Mouse (Mus musculus) midbrain, embryonic 12.5 days (tissue): ENCODE measurements around the gene Mmaa. TPM values are rescaled to one million over a fixed set of nuclear protein-coding genes. Genes with fewer than 3 reads are reported as not detected.

Source experiments
- ATAC-seq: fragments of 200-750 bp; cut with Nextera tagmentation; 2 replicates; pipeline ENCODE4 v1.8.0; 2017; ENCODE audit warnings: low read depth, moderate TSS enrichment, moderate library complexity; ENCODE audit not compliant: low FRiP score
- H3K27ac ChIP-seq: fragments of 300-500 bp; sonication (generic); replicated peaks from 2 replicates; pipeline ENCODE4 v1.5.1; 2016; ENCODE audit warnings: mild to moderate bottlenecking
- H3K27me3 ChIP-seq: fragments of 300-500 bp; sonication (generic); 2 replicates; pipeline ENCODE4 v1.6.1; 2016; ENCODE audit warnings: mild to moderate bottlenecking
- H3K36me3 ChIP-seq: fragments of 300-500 bp; sonication (generic); 2 replicates; pipeline ENCODE4 v1.6.1; 2016
- H3K4me1 ChIP-seq: fragments of 300-500 bp; sonication (generic); 2 replicates; pipeline ENCODE4 v1.6.1; 2016
- H3K4me2 ChIP-seq: fragments of 300-500 bp; sonication (generic); replicated peaks from 2 replicates; pipeline ENCODE4 v1.6.1; 2016; ENCODE audit warnings: mild to moderate bottlenecking, moderate library complexity
- H3K4me3 ChIP-seq: fragments of 300-500 bp; sonication (generic); 2 replicates; pipeline ENCODE4 v1.5.1; 2016; ENCODE audit warnings: mild to moderate bottlenecking
- H3K9ac ChIP-seq: fragments of 300-500 bp; sonication (generic); replicated peaks from 2 replicates; pipeline ENCODE4 v1.6.1; 2016; ENCODE audit warnings: mild to moderate bottlenecking, moderate library complexity
- H3K9me3 ChIP-seq: fragments of 300-500 bp; sonication (generic); 2 replicates; pipeline ENCODE4 v1.6.1; 2016; ENCODE audit warnings: mild to moderate bottlenecking
- WGBS: fragments of 180-500 bp; shearing (Covaris S2); methylation state at CpG from one replicate; pipeline ENCODE4 v1.1.7; 2016; 5-methylcytosine and 5-hydroxymethylcytosine counted together
- polyA plus RNA-seq: library from polyadenylated mRNA; unstranded; fragments of >200 nt; fragmentation: Nextera tagmentation; extraction: Ambion mirVana; gene quantifications from 2 replicates; pipeline ENCODE4 v1.2.1, GENCODE M21; 2016

Mmaa gene
- polyA plus RNA-seq, 1 experiment from 2014 or later, result 15.5 TPM

DNA sequence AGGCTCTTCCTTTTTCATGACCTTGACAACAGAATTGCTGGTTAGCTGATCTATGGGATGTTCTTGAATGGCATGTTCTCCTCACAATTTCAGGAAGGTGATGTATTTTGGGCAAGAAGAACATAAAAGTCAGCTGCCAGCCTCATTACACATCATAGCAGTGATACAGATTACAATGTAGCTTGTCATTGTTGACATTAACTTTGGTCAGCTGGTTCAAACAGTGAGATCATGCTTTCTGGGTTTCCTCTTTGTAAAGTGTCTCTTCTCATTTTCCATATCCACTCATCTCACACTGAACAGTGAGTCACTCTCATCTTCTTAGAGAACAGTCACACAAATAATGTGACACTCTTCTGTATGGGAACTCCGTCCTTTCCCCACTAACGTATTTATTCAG is 51.3 kb downstream of the Mmaa start:
- H3K4me1 ChIP-seq, result no peaks in the 10 kb centered on the region
- no peaks in the 10 kb centered on the region for H3K9me3 ChIP-seq
- no peak overlapping the region for H3K4me3 ChIP-seq
- 86% methylated on average over 2 of the region's 2 CpGs for WGBS
- H3K9ac ChIP-seq, result no peak overlapping the region
- H3K27ac ChIP-seq, result no peak overlapping the region
- H3K36me3 ChIP-seq, result no peaks in the 10 kb centered on the region
- no peaks in the 10 kb centered on the region for H3K27me3 ChIP-seq
- no peak for ATAC-seq
- H3K4me2 ChIP-seq, result no peak overlapping the region

DNA sequence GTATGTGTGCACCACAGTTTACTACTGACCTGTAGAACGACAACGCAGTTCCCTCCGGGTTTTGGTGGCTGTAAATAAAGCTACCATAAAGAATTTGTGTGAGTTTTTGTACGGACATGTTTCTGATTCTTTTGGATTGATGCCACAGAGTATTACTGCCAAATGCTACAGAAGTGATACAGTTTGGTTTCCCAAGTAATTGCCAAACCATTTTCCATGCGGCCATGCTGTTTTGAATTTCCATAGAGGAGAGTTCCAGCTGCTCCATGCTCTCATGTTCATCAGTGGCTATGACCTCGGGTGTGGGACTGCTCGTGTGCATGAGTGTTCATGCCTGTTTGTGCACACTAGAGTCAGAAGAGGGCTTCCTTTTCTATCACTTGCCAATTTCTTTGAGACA is 54.7 kb downstream of the Mmaa start:
- Histone ChIP-seq H3K36me3 (no peaks in the 10 kb centered on the region), H3K9ac (no peak overlapping the region), H3K9me3 (no peaks in the 10 kb centered on the region), H3K4me3 (no peak overlapping the region), H3K27me3 (no peaks in the 10 kb centered on the region), H3K4me1 (no peaks in the 10 kb centered on the region), H3K4me2 (no peak overlapping the region), H3K27ac (no peak overlapping the region)
- 87% methylated on average over 7 of the region's 7 CpGs for WGBS
- ATAC-seq, result no peak

DNA sequence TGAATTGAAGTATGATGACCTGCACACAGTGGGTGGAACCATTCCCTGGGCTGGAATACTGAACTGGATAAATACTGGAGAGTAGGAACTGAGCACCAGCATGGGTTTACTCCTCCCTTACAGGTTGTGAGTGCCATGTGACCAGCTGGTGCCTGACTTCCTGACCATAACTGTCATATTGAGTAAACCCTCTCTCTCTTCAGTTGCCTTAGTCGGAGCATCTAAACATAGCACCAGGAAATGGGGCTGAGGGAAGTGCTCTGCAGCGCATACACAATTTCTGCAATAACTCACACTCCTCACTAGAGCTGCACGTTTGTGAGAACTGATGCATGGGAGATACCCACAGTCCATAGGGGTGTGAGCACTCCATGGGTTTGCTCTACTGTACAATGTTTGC is 55.4 kb downstream of the Mmaa start:
- no peaks in the 10 kb centered on the region for H3K9me3 ChIP-seq
- ATAC-seq, result no peak
- H3K4me1 ChIP-seq, result no peaks in the 10 kb centered on the region
- no peaks in the 10 kb centered on the region for H3K27me3 ChIP-seq
- H3K4me2 ChIP-seq, result no peak overlapping the region
- no peaks in the 10 kb centered on the region for H3K36me3 ChIP-seq
- no peak overlapping the region for H3K27ac ChIP-seq
- 89% methylated on average over 3 of the region's 3 CpGs for WGBS
- H3K9ac ChIP-seq, result no peak overlapping the region
- H3K4me3 ChIP-seq, result no peak overlapping the region

DNA sequence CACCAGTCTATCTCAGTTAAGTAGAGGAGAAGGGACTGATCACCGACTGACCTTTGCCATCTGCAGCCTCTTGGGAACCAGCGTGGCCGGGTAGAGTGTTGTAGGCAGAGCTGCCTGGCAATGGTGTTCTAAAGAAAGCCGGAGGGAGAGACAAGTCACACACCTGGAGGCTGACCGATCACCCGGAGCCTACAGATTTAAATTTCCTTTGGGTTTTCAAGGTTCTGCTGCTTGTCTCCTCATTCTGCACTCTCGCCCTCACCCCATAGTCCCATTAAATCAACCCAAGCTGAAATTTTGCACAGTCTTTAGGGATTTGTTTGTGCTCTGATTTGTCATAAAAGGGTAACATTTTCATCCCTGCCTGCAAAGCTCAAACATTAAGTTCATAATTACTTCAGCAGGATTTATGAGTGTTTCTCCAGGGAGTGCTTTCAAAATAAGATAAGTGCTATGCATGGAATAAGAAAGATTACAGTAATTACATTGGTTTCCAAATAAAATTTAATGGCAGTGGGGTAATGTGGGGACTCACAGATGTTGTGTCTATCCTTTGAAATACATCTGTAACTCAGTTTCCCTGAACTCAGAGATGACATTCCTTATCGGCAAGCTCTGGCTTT is 65.4 kb downstream of the Mmaa start:
- Histone ChIP-seq H3K27ac (no peak overlapping the region), H3K4me3 (no peak overlapping the region), H3K4me1 (no peaks in the 10 kb centered on the region), H3K9me3 (peaks cover 5% of the 10 kb centered on the region; the same call in 1 of the 2 replicates), H3K4me2 (no peak overlapping the region), H3K27me3 (no peaks in the 10 kb centered on the region), H3K36me3 (no peaks in the 10 kb centered on the region), H3K9ac (no peak overlapping the region)
- WGBS, result 91% methylated on average over 8 of the region's 8 CpGs
- ATAC-seq, result no peak

DNA sequence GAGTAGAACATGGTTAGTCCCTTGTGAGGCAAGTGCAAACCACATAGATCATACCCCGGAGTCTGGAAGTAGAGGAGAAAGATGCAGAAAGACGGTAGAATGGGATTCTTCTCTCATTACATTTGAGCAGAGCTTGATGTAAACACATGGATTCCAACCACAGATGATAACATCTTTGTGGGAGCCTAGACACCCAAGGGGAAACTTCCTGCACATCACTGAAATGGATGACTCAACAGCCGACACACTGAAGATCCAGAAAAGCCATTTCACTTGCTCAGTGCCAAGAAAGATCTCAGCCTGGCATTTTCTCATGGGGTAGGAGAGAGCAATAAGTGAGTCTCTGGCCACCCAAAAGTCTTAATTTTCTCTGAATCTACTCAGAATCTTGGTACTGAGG is 66.8 kb downstream of the Mmaa start:
- no peak for ATAC-seq
- Histone ChIP-seq H3K27ac (no peak overlapping the region), H3K36me3 (no peaks in the 10 kb centered on the region), H3K4me2 (no peak overlapping the region), H3K9ac (no peak overlapping the region), H3K4me3 (no peak overlapping the region), H3K27me3 (no peaks in the 10 kb centered on the region), H3K4me1 (no peaks in the 10 kb centered on the region), H3K9me3 (peaks cover 7% of the 10 kb centered on the region; the same call in 1 of the 2 replicates)
- WGBS, result 93% methylated on average over 3 of the region's 3 CpGs

DNA sequence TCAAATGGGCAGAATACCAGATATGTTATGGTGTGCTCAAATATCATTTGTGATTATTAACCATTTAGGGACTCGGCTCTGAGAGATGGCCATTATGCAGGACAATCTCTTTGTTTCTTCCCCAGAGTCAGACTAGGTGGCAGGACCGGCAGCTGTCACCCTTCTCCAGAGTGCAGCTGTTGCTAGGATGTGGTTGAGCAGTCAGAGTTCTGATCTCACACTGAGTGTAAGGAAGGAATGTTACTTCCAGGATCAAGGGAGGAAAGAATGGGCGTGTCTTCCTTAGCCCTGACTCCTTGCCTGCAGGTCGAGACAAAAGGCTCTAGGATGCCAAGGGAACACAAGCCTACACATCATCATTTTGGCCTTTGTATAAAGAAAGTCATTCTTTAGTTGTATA is 67.5 kb downstream of the Mmaa start:
- H3K9me3 ChIP-seq, result peaks cover 7% of the 10 kb centered on the region; the same call in 1 of the 2 replicates
- no peak overlapping the region for H3K4me3 ChIP-seq
- ATAC-seq, result no peak
- 86% methylated on average over 4 of the region's 4 CpGs for WGBS
- no peaks in the 10 kb centered on the region for H3K27me3 ChIP-seq
- H3K27ac ChIP-seq, result no peak overlapping the region
- H3K9ac ChIP-seq, result no peak overlapping the region
- H3K4me1 ChIP-seq, result no peaks in the 10 kb centered on the region
- H3K36me3 ChIP-seq, result no peaks in the 10 kb centered on the region
- H3K4me2 ChIP-seq, result no peak overlapping the region

DNA sequence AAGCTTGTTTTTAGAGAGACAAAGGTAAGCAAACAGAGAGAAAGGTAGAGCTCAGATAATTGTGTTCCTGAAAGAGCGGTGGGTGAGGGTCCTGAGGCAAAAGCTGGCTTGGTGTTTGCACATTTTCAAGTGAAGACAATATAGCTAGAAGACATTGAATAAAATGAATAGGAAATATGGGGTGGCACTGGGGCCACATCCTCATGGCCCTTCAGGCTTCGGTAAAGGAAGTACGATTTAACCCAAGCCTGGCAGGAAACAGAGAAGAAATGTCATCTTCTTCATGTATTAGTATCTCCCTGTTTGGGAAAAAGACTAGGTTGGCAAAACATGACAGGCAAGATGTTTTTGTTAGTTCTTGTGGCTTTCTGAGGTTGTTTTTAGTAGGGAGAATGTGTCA is 68.7 kb downstream of the Mmaa start:
- Histone ChIP-seq H3K9me3 (peaks cover 7% of the 10 kb centered on the region; the same call in 1 of the 2 replicates), H3K36me3 (no peaks in the 10 kb centered on the region), H3K4me3 (no peak overlapping the region), H3K4me2 (no peak overlapping the region), H3K27me3 (no peaks in the 10 kb centered on the region), H3K9ac (no peak overlapping the region), H3K27ac (no peak overlapping the region), H3K4me1 (no peaks in the 10 kb centered on the region)
- no peak for ATAC-seq
- WGBS, result 89% methylated on average over 3 of the region's 3 CpGs

DNA sequence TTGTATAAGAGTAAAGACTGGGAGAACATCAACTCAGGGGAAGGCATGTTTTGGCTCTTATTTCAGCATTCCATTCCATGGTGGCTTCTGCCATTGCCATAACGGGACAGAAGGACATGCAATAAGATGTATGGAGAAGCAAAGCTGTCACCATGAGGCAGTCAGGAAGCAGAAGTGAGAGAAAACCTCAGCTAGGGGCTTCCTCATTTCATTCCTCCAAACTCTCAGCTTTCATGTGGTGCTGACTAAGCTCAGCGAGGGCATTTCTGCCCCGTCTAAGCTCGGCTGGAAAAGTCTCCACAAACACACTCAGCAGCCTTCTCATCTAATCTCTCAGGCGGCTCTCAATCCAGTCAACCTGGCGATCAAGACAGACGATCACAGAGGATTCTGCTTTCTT is 69.2 kb downstream of the Mmaa start:
- H3K4me2 ChIP-seq, result no peak overlapping the region
- 89% methylated on average over 7 of the region's 7 CpGs for WGBS
- no peak for ATAC-seq

DNA sequence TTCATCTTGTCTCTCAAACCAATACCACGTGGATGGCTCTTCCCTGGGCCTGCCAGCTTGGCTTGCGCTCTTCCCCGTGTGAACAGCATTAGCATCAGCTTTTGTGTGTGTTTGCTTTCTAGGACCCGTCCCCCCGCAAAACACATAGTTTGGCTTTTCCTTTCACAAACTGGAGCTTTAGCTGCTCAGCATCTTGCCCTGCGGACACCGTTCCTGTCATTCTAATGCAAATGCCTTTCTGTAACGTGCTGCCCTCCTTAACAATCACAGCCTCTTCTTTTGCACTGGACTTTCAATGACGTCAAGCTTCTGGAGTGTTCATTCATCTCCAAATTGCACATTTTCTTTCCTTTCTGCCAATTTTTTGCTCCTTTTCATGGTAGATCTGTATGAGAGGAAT is 70.4 kb downstream of the Mmaa start:
- 34% methylated on average over 9 of the region's 9 CpGs for WGBS

More for the DNA sequence above, 69.2 kb downstream of the Mmaa start:
- Histone ChIP-seq H3K27ac (no peak overlapping the region), H3K27me3 (no peaks in the 10 kb centered on the region), H3K9ac (no peak overlapping the region), H3K36me3 (no peaks in the 10 kb centered on the region), H3K4me3 (no peak overlapping the region), H3K4me1 (no peaks in the 10 kb centered on the region), H3K9me3 (peaks cover 7% of the 10 kb centered on the region; the same call in 1 of the 2 replicates)

DNA sequence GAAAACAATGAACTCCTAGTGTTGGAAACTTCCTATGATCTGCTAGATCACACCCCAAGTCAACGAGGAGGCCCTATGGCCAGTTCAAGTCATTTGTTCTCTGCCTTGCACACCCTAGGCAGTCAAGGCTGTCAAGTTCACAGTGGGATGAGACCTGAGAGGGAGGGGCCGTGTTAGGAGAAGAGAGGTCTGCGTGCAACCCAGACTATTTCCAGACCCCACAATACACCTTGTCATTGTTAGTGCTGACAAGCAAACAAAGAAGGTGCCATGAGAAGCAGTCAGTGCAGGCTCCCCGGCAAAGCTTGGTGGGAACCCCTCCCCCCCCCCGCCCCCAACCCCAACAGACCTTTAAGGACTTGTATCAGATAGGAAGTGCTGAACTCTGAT is 72.0 kb downstream of the Mmaa start:
- Histone ChIP-seq H3K9ac (no peak overlapping the region), H3K4me1 (no peaks in the 10 kb centered on the region), H3K27ac (no peak overlapping the region), H3K9me3 (peaks cover 7% of the 10 kb centered on the region; the same call in 1 of the 2 replicates), H3K36me3 (no peaks in the 10 kb centered on the region), H3K4me2 (no peak overlapping the region), H3K27me3 (no peaks in the 10 kb centered on the region), H3K4me3 (no peak overlapping the region)
- WGBS, result 82% methylated on average over 5 of the region's 5 CpGs
- no peak for ATAC-seq

More for the DNA sequence above, 70.4 kb downstream of the Mmaa start:
- Histone ChIP-seq H3K4me2 (no peak overlapping the region), H3K4me1 (no peaks in the 10 kb centered on the region), H3K9me3 (peaks cover 7% of the 10 kb centered on the region; the same call in 1 of the 2 replicates), H3K27me3 (no peaks in the 10 kb centered on the region), H3K4me3 (no peak overlapping the region), H3K9ac (no peak overlapping the region), H3K36me3 (no peaks in the 10 kb centered on the region), H3K27ac (no peak overlapping the region)
- ATAC-seq, result no peak

DNA sequence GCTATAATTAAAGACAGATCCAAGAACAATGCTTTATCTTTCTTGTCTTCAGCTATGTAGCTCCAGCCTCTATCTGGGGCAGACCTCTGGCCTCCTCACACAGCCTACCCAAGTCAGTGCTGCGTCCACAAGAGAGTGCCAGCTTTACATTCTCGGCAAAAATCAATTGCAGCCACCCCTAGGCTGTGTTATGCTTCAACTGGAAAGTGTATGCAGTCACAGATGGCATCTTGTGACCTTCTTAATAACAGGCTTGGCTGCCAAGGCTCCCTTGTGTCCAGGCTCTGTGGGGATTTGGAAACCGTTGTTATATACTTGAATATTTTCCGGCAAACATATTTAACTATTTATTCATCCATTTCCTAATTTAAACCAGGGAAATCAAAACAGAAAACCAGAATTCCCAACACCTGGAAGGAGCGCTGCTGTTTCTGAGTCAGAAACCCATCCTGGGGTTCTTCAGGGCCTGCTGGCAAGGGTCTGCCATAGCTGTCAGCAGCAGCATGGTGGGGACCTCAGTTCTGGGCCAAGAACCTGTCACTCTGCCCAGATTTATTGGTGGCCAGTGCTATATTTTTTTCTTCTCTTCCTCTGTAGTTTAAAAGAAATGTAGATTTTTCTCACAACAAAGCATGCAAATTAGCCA is 72.5 kb downstream of the Mmaa start:
- 68% methylated on average over 5 of the region's 5 CpGs for WGBS
- no peak overlapping the region for H3K4me3 ChIP-seq
- H3K9ac ChIP-seq, result no peak overlapping the region
- ATAC-seq, result no peak
- no peaks in the 10 kb centered on the region for H3K4me1 ChIP-seq
- no peak overlapping the region for H3K27ac ChIP-seq
- peaks cover 7% of the 10 kb centered on the region; the same call in 1 of the 2 replicates for H3K9me3 ChIP-seq
- H3K27me3 ChIP-seq, result no peaks in the 10 kb centered on the region
- H3K4me2 ChIP-seq, result no peak overlapping the region
- H3K36me3 ChIP-seq, result no peaks in the 10 kb centered on the region
